Mouse (Mus musculus): ENCODE results near the gene Slc13a4.

DNA sequence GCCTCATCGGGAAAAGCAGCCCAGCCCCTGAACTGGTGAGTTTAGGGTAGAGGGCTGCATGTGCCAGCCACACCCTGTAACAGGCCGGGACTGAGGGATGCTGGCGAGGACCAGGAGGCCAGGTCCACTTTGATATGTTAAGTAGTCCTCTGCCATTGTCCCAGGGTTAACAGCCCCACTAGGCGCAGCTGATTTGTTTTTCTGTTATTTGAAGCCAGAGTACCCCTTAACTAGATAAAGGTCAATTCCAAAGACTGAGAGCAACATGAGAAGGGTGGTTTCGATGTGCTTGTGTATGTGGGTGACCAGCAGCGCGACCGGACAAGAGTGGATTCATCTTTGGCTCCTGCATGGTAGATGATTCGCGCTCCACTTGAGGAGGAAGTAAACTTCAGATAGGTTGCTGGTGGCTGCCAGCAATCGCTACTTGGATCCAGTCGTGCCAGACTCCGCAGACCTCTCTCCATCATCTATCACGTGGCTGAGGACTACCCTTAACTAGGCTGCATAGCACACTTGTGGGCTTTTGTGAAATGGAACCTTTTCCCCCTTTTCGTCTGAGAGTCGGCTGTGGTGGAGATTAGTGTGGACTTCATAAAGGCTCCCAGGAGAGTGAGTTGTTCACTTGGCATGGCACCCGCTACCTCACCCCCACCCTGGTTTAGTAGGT lies 56.0 kb downstream of the Slc13a4 start:
- TF ChIP-seq CTCF (IDR thresholded peaks at IDR 0.05; ENCODE audit: low read depth, low read length) (no peak), EP300 (IDR thresholded peaks at IDR 0.05; ENCODE audit: insufficient read depth, low read depth, low read length) (0 out of 2 replicates have a peak, but pooled peaks have one; percentile 45)

All from ES-Bruce4 (cell line).